Mouse (Mus musculus) olfactory bulb, adult 2 months (tissue): ENCODE measurements around the gene Gata1. TPM values are rescaled to one million over a fixed set of nuclear protein-coding genes. Genes with fewer than 3 reads are reported as not detected.
"Not testable (repeated sequence)": the region's sequence is repeated elsewhere in the genome, so short reads cannot be mapped to it uniquely, and the experiment has no call there.

ENCODE experiments used
- H3K27ac ChIP-seq: fragments of 200-500 bp; 2 replicates; pipeline ENCODE4 v1.5.1; 2012; ENCODE audit warnings: low read depth, low read length; ENCODE audit not compliant: insufficient read depth
- H3K4me1 ChIP-seq: fragments of 200-500 bp; 2 replicates; pipeline ENCODE4 v1.6.1; 2012; ENCODE audit warnings: low read length; ENCODE audit not compliant: control insufficient read depth, insufficient read depth
- H3K4me3 ChIP-seq: fragments of 200-500 bp; 2 replicates; pipeline ENCODE4 v1.5.1; 2012; ENCODE audit warnings: mild to moderate bottlenecking, low read depth, low read length, moderate library complexity; ENCODE audit not compliant: insufficient read depth
- CTCF ChIP-seq: fragments of 200-500 bp; IDR thresholded peaks from 2 replicates; pipeline ENCODE4 v1.5.1; 2012; ENCODE audit warnings: low read depth, mild to moderate bottlenecking, low read length, moderate library complexity; ENCODE audit not compliant: insufficient read depth
- POLR2A ChIP-seq: fragments of 200-500 bp; IDR thresholded peaks from 2 replicates; pipeline ENCODE4 v1.6.1; 2012; ENCODE audit warnings: mild to moderate bottlenecking, low read depth, low read length, moderate library complexity; ENCODE audit not compliant: insufficient read depth
- WGBS: fragments of 180-500 bp; shearing (Covaris S2); methylation state at CpG from one replicate; pipeline ENCODE4 v1.1.7; 2018; 5-methylcytosine and 5-hydroxymethylcytosine counted together
- polyA plus RNA-seq: library from polyadenylated mRNA; stranded (reverse); fragments of >200 nt; gene quantifications from 2 replicates; pipeline ENCODE4 v1.2.4, GENCODE M21; 2012; ENCODE audit warnings: low replicate concordance; ENCODE audit not compliant: missing spikeins, insufficient read depth, insufficient read length

The Gata1 gene
- polyA plus RNA-seq, 1 experiment = not detected

DNA sequence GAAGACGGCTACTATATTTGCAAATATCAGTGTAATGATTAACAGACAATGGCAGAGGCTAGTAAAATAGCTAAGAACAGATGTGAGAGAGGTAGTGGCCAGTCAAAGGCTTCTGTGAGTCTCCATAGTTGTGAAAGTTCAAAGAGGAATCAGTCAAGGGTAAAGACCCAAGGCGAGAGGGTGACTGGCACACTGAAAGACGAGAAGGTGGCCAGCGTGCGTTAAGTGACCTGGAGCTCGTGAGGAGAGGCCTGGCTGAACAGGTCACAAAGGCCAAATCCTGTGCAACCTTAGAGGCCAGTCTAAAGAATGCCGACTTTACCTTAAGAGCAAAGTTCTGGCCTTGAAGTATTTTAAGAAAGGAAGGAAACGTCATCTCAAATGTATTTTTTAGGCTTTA lies 32.3 kb downstream of the Gata1 start:
- H3K27ac ChIP-seq = no peak overlapping the region
- H3K4me1 ChIP-seq = peaks cover 8% of the 10 kb centered on the region
- 84% methylated on average over 8 of the region's 8 CpGs for WGBS
- no peak overlapping the region for H3K4me3 ChIP-seq
- TF ChIP-seq CTCF (no peak), POLR2A (no peak)

DNA sequence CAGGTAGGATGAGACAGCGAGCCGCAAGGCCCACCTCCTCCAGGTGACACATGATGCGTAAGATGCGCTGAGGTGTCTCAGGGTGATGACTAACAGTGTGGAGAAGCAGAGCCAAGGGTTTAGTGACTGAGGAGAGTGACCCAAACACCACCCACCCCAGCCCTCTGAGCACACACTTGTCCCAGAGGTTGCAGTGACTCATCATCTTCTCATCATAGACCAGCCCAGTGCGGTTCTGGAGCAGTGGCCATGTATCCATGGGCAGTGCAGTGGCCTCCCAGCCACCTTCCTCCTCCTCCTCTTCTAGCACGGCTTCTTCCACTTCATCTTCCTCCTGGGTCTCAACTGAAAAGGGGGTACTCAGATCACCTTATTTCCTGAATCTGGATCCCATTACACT lies 40.2 kb downstream of the Gata1 start:
- no peaks in the 10 kb centered on the region for H3K4me1 ChIP-seq

DNA sequence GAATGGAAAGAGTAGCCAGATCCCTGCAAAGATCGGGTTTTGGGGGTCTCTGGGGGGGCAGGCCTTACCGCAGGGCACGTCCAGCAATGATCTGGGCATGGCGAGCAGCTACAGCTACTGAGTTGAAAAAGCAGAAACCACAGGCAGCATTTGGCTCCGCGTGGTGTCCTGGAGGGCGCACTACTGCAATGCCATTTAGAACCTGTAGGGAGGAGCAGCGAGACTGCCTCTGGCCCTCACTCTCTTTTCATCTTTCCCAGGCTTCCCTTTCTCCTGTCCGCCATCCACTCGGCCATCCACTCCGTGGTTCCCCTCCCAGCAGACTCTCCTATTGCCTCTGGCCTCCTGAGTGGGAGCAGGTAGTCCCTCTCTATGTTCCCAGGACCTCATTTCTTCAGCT lies 41.0 kb downstream of the Gata1 start:
- TF ChIP-seq CTCF (no peak), POLR2A (no peak)
- no peak overlapping the region for H3K27ac ChIP-seq
- no peak overlapping the region for H3K4me3 ChIP-seq
- WGBS = 63% methylated on average over 11 of the region's 11 CpGs
- H3K4me1 ChIP-seq = no peaks in the 10 kb centered on the region

More for the DNA sequence above, 40.2 kb downstream of the Gata1 start:
- WGBS = 90% methylated on average over 6 of the region's 6 CpGs
- H3K4me3 ChIP-seq = no peak overlapping the region
- TF ChIP-seq POLR2A (no peak), CTCF (no peak)
- H3K27ac ChIP-seq = no peak overlapping the region

GRCm38 (mm10) chrX:7928270-7928790 lies 49.5 kb downstream of the Gata1 start, which contains the start of gene Eras:
TSS of gene Eras (minus strand) at chrX:7928607.
- no peaks in the 10 kb centered on the region for H3K4me1 ChIP-seq
- 33% methylated on average over 19 of the region's 19 CpGs for WGBS
- H3K27ac ChIP-seq = no peak within 1 kb of the TSS
- no peak within 1 kb of the TSS for H3K4me3 ChIP-seq
- TF ChIP-seq CTCF (no peak), POLR2A (no peak)

- no peak overlapping the region for H3K4me3 ChIP-seq
- WGBS = 57% methylated on average over 10 of the region's 10 CpGs
- TF ChIP-seq POLR2A = no peak
- TF ChIP-seq CTCF = no peak
- H3K27ac ChIP-seq = no peak overlapping the region
- peaks cover 10% of the 10 kb centered on the region; the same call in 1 of the 2 replicates for H3K4me1 ChIP-seq
These were observed 50.8 kb downstream of the Gata1 start for GRCm38 (mm10) chrX:7927116-7927515.

DNA sequence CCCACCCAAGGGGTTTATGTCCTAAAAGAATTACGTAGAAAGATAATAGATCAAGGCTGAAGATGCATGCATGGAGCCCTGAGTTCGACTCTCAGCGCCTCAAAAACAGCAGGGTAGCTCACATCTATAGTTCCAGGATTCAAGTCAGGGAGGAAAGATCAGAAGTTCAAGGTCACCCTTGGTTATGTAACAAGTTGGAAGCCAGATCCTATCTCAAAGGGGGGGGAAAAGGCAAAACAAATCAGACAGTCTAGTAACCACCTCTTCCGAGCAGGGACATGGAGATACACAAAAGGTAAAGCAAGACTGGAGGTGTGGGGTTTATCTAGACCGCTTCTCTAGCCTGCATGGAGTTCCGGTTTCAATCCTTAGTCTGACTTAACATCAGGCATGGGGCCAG lies 51.6 kb downstream of the Gata1 start:
- no peak for TF ChIP-seq POLR2A
- no peak for TF ChIP-seq CTCF
- H3K4me1 ChIP-seq = peaks cover 13% of the 10 kb centered on the region; the same call in 1 of the 2 replicates
- no peak overlapping the region for H3K4me3 ChIP-seq
- no peak overlapping the region for H3K27ac ChIP-seq
- 80% methylated on average over 6 of the region's 6 CpGs for whole genome bisulfite sequencing

DNA sequence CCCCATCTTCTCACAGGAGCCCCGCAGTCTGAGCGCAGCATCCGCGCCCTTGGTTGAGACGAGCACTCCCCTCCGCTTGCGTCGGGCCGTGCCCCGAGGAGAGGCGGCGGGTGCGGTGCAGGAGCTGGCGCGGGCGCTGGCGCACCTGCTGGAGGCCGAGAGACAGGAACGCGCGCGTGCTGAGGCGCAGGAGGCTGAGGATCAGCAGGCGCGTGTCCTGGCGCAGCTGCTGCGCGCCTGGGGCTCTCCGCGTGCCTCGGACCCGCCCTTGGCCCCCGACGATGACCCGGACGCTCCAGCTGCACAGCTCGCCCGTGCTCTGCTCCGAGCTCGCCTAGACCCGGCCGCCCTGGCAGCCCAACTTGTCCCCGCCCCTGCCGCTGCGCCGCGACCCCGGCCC lies 55.8 kb downstream of the Gata1 start:
- 18% methylated on average over 48 of the region's 48 CpGs for WGBS
- TF ChIP-seq POLR2A (no peak), CTCF (no peak)
- Histone ChIP-seq H3K27ac (no peak overlapping the region), H3K4me3 (peak overlapping the region; percentile 44), H3K4me1 (peaks cover 13% of the 10 kb centered on the region; the same call in 1 of the 2 replicates)

DNA sequence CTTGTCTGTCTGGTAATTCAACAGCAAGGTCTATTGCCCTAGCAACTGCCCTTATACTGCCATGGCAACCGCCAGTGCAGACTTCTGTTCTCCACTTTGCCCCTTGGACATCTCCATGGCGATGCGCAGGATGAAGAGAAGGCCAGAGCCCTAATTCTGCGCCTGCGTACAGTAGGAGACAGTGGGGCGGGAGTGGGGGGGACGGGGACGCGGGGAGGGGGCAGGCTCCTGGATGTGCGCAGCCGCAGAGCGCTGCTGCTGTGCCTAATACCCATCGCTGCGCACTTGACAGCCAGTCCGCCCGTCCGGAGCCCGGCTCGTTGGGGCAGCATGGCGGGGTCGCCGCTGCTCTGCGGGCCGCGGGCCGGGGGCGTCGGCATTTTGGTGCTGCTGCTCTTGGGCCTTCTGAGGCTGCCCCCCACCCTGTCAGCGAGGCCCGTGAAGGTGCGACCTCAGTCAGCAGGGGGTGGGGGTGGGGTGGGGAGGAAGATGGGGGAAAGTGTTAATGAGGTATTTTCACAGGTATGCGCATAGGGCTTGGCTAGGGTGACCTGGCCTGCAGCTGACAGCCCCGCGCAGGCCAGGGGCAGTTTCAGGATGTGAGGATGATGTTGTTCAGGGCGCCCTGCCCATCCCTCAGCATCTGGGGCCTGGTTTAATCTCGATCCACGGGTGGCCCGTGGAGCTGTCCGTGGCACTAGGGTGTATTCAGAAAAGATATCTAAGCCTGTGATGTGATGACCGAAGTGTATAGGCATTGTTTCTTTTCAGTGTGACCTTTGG lies 58.1 kb downstream of the Gata1 start, which contains the start of gene Pcsk1n:
Pcsk1n (plus strand) TSS at position 222 of the 783 bp plus-strand sequence.
- no peak for TF ChIP-seq CTCF
- peak; percentile 49; the same call in 1 of the 2 replicates for TF ChIP-seq POLR2A
- Histone ChIP-seq H3K27ac (peak within 1 kb of the TSS; percentile 82), H3K4me3 (peak within 1 kb of the TSS; percentile 66), H3K4me1 (peaks cover 13% of the 10 kb centered on the region; the same call in 1 of the 2 replicates)
- WGBS = 19% methylated on average over 35 of the region's 40 CpGs

DNA sequence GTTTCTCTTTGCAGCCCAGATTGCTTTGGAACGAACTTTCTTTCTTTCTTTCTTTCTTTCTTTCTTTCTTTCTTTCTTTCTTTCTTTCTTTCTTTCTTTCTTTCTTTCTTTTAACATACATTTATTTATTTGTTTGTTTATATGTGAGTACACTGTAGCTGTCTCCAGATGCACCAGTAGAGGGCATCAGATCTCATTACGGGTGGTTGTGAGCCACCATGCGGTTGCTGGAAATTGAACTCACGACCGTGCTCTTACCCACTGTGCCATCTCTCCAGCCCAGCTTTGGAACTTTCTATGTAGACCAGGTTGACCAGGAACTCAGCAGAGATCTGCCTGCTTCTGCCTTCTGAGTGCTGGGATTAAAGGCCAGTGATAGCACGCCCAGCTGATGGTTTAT lies 59.9 kb downstream of the Gata1 start:
- WGBS = 77% methylated on average over 6 of the region's 6 CpGs
- peaks cover 12% of the 10 kb centered on the region; the same call in 1 of the 2 replicates for H3K4me1 ChIP-seq
- not testable (repeated sequence) for H3K4me3 ChIP-seq, H3K27ac ChIP-seq

GRCm38 (mm10) chrX:7915669-7916068 lies 62.2 kb downstream of the Gata1 start:
- 31% methylated on average over 3 of the region's 3 CpGs for WGBS
- not testable (repeated sequence) for H3K27ac ChIP-seq, H3K4me1 ChIP-seq, H3K4me3 ChIP-seq
